Mouse (Mus musculus) splenic B cell, adult 2 months (primary cell): ENCODE data around the gene Dock1.

ENCODE experiments used
- DNase-seq: peaks from one replicate; pipeline ENCODE4 v3.0.0-alpha.2; 2011; ENCODE audit warnings: low read depth, low spot score
- H3K27me3 ChIP-seq: 2 replicates; pipeline ENCODE4 v1.6.1; 2012; ENCODE audit warnings: mild to moderate bottlenecking, low read length, moderate library complexity, mixed read lengths; ENCODE audit not compliant: control insufficient read depth, poor library complexity, insufficient read depth, severe bottlenecking
- H3K36me3 ChIP-seq: 2 replicates; pipeline ENCODE4 v1.6.1; 2012; ENCODE audit warnings: mild to moderate bottlenecking, low read length, moderate library complexity, mixed read lengths; ENCODE audit not compliant: control insufficient read depth, poor library complexity, insufficient read depth, severe bottlenecking

Gene Dock1

DNA sequence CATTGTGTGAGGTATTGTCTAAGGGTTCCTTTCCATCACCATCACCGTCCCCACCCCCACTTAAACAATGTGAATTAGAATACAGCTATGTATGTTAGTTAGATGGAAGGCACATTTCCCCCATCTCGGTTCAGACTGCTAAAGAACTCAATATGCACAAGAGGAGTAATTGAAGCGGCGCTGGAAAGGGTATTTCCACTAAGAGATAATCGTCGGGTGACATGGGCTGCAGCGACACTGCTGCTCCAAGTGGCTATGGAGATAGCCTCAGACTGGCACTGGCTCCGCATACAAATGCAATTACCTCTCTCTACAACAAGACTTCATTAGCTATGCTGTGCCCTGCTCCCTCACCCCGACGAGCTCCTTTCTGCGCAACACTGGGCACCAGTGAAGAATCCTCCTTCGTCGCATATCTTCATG, 222.0 kb downstream of the Dock1 start:
- Histone ChIP-seq H3K27me3 (no peaks in the 10 kb centered on the region), H3K36me3 (no peaks in the 10 kb centered on the region)
- no peak for DNase-seq

DNA sequence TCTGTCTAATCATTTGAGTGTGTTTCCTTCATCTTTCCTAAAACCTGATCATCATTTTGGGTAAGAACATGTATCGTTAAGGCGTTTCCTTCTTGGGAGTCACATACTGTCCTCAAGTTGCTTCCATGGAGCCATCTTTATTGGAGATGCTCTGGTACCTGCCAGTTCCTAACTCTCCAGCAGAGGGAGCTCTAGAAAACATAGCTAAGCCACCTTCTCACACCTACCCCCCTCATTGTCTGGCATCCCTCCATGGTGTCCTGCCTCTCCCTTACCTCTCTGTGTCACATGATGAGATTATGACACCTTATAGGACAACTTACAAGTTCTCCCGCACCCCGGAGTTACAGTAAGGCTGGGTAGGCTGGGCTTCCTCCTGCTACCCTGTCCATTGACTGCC, 222.5 kb downstream of the Dock1 start:
- no peaks in the 10 kb centered on the region for H3K36me3 ChIP-seq
- no peaks in the 10 kb centered on the region for H3K27me3 ChIP-seq
- DNase-seq: no peak

DNA sequence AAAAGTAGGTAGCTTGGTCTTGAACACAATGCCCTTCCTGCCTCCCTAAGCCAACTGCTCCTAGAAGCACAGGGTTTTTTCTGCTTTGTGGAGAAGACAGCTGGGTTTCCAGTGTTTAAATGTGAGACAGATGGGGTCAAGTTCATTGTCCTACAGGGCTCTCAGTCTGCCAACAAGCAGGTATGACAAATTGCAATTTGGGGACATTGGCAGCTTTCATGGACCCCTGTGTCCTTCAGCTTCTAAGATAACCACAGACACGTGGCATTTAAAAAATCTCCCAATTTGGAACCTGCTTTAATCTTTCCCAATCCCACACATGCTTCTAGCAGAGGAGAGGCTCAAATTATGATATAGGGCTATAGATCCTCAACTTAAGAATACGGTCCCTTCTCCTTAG, 224.2 kb downstream of the Dock1 start:
- no peak for DNase-seq
- H3K27me3 ChIP-seq: no peaks in the 10 kb centered on the region
- H3K36me3 ChIP-seq: no peaks in the 10 kb centered on the region

DNA sequence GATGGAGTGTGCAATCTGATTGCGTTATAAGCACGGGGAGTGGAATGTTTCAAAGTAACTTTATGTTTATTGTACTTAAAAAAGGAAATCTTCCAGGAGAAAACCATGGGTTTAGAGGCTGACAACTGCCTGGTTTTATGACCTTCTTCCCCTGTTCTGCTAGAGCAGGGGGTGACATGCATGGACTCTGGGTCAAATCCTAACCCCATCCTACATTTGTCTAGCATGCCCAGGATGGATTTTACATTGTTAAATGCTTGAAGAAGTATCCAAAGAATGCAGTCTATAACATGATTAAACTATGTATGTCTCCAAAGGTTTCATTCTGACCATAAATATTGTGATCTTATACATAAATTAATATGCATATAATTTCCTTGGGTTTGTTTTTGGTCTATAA, 229.0 kb downstream of the Dock1 start:
- DNase-seq: no peak
- no peaks in the 10 kb centered on the region for H3K27me3 ChIP-seq
- no peaks in the 10 kb centered on the region for H3K36me3 ChIP-seq

DNA sequence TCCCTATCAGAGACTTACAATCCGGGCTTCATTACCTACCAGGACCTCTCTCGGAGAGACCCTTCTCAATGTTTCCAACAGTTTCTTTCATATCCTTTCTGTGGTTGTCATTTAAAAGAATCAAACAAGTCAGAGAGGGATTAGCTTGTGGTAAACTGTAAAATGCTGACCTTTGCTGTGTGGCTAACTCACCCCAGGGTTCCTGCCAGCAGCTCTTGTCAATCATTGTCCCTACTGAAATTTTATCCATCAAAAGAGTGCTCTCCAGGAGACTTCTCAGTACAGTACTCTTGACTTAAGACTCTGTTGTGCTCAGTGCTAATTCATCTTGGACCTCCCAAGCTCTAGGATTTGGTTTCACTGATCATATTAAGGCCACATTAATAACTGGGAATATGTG, 231.5 kb downstream of the Dock1 start:
- no peak for DNase-seq
- no peaks in the 10 kb centered on the region for H3K27me3 ChIP-seq
- H3K36me3 ChIP-seq: no peaks in the 10 kb centered on the region

DNA sequence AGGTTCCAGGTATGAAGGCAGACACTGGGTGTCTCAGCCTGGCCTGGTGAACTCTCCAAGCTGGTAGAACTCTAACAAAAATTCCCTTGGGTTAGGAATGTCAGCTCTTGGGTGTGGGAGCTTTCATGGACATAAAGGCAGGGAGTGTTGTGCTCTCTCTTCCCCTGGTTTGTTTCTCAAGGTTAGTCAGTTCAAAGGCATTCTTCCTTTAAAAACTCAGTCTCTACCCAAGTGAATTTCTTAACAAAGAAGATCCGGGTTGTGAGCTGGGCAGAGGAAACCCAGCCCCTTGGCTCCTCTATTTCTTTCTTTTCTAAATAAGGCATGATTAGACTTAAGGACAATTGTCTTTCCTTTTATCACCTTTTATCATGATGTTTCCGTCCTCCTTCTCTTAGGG, 261.4 kb downstream of the Dock1 start:
- H3K36me3 ChIP-seq: no peaks in the 10 kb centered on the region
- H3K27me3 ChIP-seq: no peaks in the 10 kb centered on the region
- DNase-seq: no peak

DNA sequence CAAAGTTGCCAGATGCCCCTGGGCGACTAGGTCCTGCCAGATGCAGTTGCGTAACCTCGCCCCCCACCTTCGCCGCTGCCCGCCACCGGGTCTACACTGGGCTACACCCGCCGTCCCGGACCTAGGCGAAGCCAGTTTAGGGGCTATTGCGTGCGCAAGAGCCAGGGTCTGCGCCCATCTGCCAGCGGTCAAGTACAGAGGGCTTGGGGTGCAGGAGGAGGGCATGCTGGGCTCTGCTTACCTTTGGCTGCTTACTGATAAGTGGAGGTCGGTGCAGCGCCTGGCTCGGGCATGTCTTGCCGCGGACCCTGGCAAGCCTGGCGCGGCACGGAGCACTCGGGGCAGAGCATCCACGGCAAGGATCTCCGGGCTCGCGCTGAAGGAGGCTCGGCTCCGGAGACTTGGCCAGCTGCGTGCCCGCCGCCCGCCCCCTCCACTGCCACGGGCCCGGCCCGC, 267.0 kb downstream of the Dock1 start:
- no peak for DNase-seq
- Histone ChIP-seq H3K27me3 (no peaks in the 10 kb centered on the region), H3K36me3 (no peaks in the 10 kb centered on the region)

DNA sequence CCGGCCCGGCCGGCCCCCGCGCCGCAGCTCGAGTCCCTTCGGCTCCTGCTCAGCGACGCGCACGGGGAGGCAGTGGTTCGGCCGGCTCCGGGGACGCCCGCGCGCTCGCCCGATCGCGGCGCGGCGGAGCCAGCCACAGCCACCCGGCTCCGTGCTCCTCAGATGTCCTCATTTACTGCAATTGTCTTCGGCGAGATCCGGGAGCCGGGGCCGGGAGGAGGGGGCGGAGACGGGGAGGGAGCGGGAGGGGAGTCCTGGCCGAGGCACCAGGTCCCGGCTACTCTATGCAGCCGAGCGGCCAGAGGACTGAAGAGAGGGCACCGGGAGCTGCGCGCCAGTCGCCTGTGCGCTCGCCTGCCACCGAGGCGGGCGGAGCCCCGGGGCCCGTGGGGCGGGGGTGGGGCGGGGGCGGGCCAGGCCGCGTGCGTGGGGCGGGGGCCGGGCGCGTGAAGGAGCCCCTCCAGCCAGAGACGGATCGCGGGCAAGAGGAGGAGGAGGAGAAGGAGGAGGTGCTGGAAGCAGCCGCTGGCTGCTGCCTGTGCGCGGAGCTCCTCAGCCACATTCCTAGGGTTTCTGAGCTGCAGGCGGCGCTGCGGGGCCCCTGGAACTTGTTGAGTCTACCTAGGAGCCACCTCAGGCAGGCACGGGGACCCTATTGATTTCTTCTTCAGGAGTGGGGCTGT, 267.6 kb downstream of the Dock1 start, which contains the start of gene Fam196a:
Gene Fam196a, minus strand, starts transcription at position 504 of the 683 bp plus-strand sequence.
- DNase-seq: no peak
- Histone ChIP-seq H3K36me3 (no peaks in the 10 kb centered on the region), H3K27me3 (no peaks in the 10 kb centered on the region)

DNA sequence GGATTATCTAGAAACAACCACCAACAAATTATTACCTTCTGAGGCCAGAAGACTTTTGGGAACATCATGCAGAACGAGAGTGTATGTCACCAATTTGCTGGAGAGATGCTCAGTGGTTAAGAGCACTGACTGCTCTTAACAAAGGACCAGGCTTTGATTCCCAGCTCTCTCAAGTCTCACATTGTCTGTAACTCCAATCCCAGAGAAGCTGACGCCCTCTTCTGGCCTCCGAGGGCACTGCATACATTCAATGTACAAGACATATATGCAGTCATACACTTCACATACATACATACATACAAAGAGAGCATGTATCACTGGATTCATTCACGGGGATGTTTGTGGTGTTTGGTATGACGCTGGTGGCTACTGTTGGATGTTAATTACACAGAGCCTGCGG, 271.4 kb downstream of the Dock1 start:
- no peaks in the 10 kb centered on the region for H3K36me3 ChIP-seq
- DNase-seq: no peak

DNA sequence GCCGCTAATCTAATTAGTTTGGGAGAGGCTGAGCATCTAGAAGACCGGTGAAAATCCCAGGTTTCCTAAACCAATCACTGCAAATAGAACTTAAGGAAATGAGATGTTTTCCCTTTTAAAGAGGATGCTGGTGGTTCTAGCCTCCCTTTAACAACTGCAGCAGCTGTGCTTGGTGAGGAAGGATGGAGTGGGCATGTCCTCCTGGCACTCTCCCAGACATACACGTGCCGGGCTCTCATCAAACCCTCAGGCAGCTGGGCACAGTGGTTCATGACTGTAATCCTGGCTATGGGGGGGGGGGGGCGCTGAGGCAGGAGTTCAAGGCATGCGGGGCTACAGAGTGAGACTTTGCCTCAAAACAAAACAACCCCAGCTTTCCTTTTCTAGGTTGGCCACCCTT, 272.6 kb downstream of the Dock1 start:
- no peak for DNase-seq
- H3K36me3 ChIP-seq: no peaks in the 10 kb centered on the region

More for the DNA sequence above, 271.4 kb downstream of the Dock1 start:
- H3K27me3 ChIP-seq: no peaks in the 10 kb centered on the region

DNA sequence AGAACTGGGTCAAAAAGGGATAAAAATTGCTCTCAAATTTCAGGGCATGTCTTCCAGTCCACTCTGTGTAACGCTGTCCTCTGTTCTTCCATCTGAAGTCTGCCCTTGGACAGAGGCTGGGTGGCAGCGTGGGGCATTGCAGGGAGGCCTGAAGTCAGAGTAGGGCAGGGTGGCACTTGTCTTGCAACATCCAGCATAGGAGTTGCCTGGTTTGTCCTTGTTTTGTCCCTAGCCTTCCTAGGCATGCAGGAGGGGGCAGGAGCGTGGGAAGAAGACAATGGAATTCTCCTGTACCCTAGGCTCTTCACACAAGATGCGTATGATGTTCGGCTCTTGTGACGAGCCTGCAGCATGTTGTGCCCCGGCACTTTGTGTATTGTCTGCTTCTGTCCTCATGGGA, 273.2 kb downstream of the Dock1 start:
- Histone ChIP-seq H3K36me3 (no peaks in the 10 kb centered on the region), H3K27me3 (no peaks in the 10 kb centered on the region)
- DNase-seq: no peak

More for the DNA sequence above, 272.6 kb downstream of the Dock1 start:
- H3K27me3 ChIP-seq: no peaks in the 10 kb centered on the region

DNA sequence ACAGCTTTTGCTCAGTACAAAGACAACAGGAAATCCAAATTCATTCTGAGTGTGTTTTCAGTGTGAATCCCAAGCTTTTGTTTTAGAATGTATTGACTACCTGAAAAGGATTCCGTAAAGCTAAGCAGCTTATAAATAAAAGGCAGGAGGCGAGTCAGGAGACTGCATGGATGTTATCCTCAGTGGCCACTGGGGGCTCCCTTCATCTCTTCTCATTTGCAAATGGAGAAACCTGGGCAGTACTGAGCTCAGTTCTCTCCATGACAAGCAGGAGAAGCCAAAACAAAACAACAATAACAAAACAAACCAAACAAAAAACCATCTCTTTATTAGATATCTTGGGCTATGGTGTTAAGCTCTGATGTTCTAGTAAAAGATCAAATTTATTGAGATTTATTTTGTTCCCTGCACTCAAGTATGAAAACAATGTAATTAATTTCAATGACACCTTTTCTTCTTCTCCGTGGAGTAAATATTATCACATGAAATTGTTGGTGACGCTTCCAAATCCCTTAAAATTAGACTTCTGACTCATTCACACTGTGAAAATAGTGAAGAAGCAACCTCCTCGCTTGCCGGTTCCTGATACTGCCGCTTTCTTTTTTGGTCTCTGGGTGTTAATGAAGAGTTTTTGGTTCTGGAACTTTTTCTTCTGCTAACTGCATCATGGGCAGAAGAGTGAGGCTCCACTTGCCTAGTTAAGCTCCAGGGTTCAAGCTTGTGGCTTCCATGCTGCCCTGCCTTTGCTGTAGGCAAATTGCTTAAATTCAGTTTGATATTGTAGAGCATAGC, 275.7 kb downstream of the Dock1 start:
- Histone ChIP-seq H3K27me3 (no peaks in the 10 kb centered on the region), H3K36me3 (no peaks in the 10 kb centered on the region)
- DNase-seq: no peak

DNA sequence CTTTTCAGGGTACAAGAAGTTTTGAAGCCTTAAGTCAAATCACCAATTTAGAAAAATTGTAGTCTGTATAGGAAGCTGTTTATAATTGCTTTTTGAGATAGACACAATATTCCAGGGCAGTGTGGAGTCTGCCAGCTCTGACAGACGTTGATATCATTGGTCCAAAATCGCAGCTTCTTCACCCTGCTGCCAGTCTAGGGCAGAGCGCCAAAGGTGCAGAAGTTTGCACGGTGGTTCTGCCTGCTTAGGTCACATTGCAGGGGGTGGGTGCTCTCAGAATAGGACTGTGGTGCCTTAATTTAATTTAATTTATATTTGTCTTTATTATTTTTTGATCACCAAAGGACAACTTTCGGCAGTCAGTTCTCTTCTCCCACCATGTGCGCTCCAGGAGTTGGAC, 288.6 kb downstream of the Dock1 start:
- no peaks in the 10 kb centered on the region for H3K27me3 ChIP-seq
- no peaks in the 10 kb centered on the region for H3K36me3 ChIP-seq
- DNase-seq: no peak

DNA sequence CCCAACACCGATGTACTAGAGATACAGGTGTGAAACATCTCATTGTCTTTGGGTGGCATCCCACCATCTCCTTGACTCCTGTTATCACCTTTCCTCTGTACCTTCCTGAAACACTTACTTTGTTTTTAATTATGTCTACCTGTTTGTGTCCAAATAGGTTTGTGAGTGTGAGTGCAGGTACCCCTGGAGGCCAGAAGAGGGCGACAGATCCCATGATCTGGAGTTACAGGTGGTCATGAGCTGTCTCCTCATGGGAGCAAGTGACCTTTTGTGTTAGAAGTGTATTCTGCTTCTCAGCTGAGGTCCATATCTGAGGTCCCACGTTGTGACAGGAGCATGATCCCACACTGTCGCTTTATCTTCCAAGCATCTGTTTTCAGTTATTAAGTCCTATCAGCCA, 290.4 kb downstream of the Dock1 start:
- no peak for DNase-seq
- H3K27me3 ChIP-seq: no peaks in the 10 kb centered on the region
- no peaks in the 10 kb centered on the region for H3K36me3 ChIP-seq

DNA sequence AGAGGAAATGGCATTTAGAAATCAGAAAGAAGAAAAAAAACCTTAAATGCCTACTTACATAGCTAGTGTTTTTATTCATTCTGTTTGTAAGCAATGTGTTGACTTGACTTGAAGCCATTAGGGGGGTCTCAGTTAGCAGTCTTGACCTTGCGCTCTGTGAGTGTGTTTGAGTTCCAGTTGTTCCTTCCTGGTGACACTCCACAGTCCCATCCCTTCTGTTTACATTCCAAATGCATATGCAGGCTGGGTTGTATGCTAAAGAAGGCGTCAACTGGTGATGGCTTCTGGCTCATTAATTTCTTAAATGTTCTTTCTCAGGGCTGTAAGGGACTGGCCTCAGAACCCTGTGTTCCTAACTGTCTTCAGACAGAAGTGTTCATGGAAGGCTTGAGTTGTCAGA, 291.2 kb downstream of the Dock1 start:
- DNase-seq: no peak
- Histone ChIP-seq H3K27me3 (no peaks in the 10 kb centered on the region), H3K36me3 (no peaks in the 10 kb centered on the region)
